Mouse (Mus musculus): ENCODE measurements around the gene Scai.
A peak's percentile ranks its signal among the peaks of the same experiment; 100 is the strongest.

Gene Scai

DNA sequence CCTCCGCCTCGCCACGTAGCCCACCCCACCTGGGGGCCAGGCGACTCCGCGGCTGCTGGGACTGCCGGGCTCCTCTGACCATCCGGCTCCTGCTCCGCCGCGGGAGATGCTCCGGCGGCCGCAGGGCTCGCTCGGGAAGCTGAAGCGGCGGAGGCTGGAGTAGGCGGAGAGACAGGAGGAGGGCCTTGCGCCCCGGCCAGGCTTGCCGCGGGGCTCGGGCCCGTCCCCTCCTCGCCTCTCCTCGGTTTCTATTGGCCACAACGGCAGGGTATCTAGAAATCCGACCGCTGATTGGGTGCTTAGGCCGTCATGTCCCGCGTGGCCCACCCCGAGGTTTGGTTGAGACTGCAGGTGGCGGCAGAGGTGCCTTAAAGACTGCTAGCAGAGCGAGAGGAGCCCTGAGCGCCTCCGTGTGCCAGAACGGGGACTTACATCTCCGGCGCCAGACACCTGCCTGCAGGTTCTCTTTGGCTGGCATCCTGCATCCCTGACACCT is at the start of gene Scai:
Scai (minus strand) TSS at position 174 of the 496 bp plus-strand sequence.
- DNase-seq (ENCODE audit: low read depth), result peak; percentile 98

DNA sequence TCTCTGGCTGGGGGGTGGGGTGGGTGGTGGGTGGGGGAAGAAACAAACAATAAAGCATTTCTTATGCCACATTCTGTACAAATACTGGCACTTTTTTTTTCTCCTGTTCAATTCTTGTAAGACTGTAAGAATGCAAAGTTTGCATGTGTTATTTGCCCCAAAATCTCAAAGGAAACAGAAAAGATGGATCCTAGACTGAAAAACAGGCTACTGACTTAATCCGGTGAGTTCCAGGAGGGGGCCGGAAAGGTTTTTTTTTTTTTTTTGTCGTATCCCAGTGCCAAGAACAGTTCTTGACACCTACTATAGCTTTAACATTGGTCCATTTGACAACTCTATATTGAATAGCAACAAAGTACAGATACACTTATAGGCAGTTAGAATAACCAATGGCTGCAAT is 36.2 kb upstream of the Scai start:
- DNase-seq (ENCODE audit: low read depth), result no peak

DNA sequence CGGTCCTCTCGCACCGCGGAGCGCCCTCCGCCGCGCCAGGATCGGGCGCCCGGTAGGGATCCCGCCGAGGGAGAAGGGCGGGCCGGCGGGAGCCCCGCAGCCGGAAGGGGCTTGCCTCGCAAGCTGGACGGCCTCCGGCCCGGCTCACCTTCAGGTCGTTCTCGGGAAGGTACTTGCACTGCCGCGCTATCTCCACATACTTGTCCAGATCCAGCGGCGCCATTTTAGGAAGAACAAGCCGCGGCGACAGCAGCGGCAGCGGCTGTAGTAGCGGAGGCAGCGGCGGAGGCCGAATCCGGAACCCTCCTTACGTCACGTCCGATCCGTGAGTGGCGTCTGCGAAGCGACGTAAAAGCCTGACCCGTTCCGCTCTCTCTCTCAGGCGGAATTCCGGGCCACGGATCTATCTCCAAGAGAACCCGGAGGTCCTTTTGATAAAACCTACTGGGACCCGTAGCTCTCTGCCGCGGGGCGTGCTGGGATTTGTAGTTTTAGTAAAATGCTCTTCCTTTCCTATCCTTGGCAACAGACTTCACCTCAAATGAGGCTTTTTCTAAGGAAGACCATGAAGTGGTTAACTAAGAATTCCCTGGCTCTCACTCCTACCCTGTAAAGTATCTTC is 35.6 kb upstream of the Scai start, which contains the start of gene Ppp6c:
Ppp6c (minus strand) TSS at position 433 of the 622 bp plus-strand sequence.
- DNase-seq (ENCODE audit: low read depth), result peak; percentile 99

GRCm38 (mm10) chr2:39225331-39226018 is 34.9 kb upstream of the Scai start:
- peak; percentile 45 for DNase-seq (ENCODE audit: low read depth)

DNA sequence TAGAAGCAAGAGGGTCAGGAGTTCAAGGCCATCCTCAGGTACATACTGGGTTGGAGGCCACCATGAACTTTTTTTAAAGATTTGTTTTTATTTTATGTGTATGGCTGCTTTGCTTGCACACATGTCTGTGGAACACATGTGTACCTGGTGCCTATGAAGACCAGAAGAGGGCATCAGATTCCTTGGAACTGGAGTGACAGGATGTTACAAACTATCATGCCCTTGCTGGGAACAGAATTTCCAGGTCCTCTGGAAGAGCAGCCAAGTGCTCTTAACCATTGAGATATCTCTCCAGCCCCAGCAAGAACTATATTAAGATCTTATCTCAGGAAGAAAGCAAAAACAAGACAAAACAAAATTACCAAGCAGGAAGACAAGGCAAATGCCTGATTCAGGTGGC is 34.1 kb upstream of the Scai start:
- DNase-seq (ENCODE audit: low read depth), result peak; percentile 43

GRCm38 (mm10) chr2:39220010-39220409 is 29.5 kb upstream of the Scai start:
- DNase-seq (ENCODE audit: low read depth), result no peak

DNA sequence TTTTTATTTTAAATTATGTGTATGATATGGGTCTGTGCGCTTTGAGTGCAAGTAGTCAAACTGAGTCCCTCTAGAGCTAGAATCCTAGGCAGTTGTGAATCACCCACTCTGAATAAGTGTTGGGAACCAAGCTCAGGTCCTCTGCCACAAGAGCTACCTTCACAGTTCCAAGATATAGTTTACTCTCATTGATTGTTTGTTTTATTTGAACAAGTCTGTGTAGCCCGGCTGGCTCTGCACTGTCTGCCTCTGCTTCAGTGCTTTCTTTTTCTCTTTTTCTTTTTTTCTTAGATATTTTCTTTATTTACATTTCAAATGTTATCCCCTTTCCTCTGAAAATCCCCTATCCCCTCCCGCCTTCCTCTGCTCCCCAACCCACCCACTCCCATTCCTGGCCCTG is 28.5 kb upstream of the Scai start:
- DNase-seq (ENCODE audit: low read depth), result no peak

GRCm38 (mm10) chr2:39217150-39217549 is 26.6 kb upstream of the Scai start:
- DNase-seq (ENCODE audit: low read depth), result no peak

- no peak for DNase-seq (ENCODE audit: low read depth)
Observed at GRCm38 (mm10) chr2:39210738-39211137, 20.2 kb upstream of the Scai start.

- DNase-seq (ENCODE audit: low read depth), result peak; percentile 32
Observed at GRCm38 (mm10) chr2:39203359-39203758, 12.8 kb upstream of the Scai start.

GRCm38 (mm10) chr2:39194809-39195208 is 4.3 kb upstream of the Scai start:
- DNase-seq (ENCODE audit: low read depth), result no peak

- DNase-seq (ENCODE audit: low read depth), result peak; percentile 38
Observed at GRCm38 (mm10) chr2:39189961-39190560, 473 bp downstream of the Scai start.

DNA sequence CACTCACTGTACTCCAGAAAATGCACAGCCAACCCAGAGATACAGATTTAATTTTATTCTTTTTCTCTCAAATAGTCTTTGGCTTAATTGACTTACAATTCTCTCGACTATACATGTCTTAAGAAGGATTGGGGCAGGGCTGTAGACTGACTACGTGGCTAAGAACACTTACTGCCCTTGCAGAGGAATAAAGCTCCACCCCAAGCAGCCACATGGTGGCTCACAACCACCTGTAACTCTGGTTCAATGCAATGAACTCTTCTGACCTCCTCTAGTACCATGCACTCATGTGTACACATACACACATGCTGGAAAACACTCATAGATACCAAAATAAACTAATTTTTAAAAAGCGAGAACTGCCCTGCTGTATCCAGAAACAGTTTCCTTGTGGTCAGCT is 4.6 kb downstream of the Scai start:
- DNase-seq (ENCODE audit: low read depth), result peak; percentile 38

- no peak for DNase-seq (ENCODE audit: low read depth)
Observed at GRCm38 (mm10) chr2:39183587-39183986, 6.9 kb downstream of the Scai start.

DNA sequence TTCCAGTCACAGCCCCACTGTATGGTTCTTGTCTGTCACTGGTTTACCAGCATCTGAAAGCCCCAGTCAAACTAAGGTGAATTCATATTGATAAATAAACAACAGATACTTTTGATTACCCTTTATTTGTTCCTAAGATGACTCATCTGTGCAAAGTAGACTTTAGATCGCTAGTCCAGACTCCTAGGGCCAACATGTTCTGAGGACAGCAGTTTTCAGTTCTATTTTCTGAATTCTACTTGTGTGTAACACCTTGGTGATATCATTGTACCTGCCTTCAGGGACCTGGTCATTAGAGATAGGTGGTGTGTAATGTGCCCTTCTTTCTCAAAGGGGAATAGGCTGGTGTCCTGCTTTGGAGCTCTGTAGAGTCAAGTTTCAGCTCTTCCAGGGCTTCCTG is 29.5 kb downstream of the Scai start:
- no peak for DNase-seq (ENCODE audit: low read depth)

GRCm38 (mm10) chr2:39157916-39158315 is 32.6 kb downstream of the Scai start:
- no peak for DNase-seq (ENCODE audit: low read depth)

DNA sequence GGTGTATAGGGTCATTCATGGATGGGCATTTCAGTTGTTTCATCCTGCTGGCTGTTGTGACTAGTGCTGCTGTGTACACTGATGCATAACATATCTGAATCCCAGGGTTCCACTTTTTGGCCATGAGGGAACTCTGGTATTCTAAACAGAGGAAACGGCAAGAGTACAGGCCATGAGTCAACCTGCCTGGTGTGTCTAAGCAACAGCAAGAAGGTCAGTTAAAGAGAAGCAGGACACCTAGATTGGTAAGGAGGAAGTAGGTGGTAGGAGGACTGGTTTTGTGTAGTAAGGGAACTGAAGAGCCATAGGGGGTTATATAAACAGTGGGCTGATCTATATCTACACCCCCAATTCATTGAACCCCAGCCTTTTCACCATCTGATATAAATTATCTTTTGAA is 33.7 kb downstream of the Scai start:
- DNase-seq (ENCODE audit: low read depth), result peak; percentile 54

- no peak for DNase-seq (ENCODE audit: low read depth)
Observed at GRCm38 (mm10) chr2:39150943-39151342, 39.6 kb downstream of the Scai start.

DNA sequence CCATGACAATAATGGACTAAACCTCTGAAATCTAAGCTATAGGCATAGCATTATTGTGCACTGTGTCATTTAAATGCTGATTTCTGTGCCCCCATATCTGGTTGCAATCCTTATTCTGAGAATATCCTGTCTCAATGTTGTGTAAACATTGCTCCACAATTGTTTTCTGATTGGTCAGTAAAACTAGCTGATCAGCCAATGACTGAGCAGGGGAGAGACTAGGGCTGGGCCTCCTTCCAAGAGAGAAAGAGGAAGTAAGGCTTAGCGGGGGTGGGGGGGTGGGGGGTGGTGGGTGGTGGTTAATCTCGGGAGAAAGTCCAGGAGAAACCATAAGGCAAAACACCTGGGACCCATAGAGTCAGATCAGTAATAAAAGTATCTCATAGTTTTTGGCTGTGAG is 42.5 kb downstream of the Scai start:
- DNase-seq (ENCODE audit: low read depth), result peak; percentile 84

DNA sequence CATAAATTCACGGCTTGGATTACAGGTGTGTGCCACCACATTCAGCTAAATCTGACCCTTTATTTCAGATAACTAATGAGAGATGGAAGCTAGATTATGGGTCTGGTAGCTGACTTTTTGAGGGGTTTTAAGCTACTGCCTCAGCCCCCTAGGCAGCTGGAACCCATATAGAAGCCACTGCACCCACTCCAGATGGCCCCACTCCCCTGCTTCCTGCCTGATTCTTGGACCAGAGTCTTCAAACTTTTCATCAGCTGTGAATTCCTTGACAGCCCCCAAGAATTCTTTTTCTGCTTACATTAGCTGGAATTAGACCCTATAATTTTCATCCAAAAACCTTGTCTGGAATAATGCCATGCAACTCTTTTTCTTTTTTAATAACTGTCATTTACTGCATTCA is 44.1 kb downstream of the Scai start:
- no peak for DNase-seq (ENCODE audit: low read depth)

GRCm38 (mm10) chr2:39142357-39142948 is 48.1 kb downstream of the Scai start:
- peak; percentile 50 for DNase-seq (ENCODE audit: low read depth)

GRCm38 (mm10) chr2:39140586-39141455 is 49.7 kb downstream of the Scai start:
- no peak for DNase-seq (ENCODE audit: low read depth)

Data from 416B (cell line).